Mouse (Mus musculus): Measurements from ENCODE around the gene Mfsd1.

Mfsd1 gene

GRCm38 (mm10) chr3:67582273-67583124 lies at the start of gene Mfsd1:
TSS of gene Mfsd1 (plus strand) at chr3:67582741.
- DNase-seq (ENCODE audit: low spot score): peak; percentile 86

DNA sequence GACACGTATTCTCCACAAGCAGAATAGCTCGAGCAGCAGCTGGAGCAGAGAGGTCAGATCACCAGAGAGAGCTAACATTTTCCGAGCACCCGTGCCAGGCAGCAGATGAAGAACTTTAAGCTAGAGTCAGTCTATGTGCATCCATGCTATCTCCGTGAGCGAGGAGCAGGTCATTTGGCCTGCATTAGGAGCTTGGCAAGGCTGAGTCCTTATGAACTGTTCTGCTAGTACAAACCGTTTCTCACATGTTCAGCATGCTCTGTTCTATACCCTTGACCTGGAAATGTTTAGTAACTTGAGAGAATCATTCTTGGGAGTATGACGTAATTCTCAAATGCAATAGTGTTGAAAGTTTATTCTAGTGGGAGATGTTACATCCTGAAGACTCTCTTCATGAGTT lies 38.9 kb upstream of the Mfsd1 start:
- no peak for DNase-seq (ENCODE audit: low spot score)

DNA sequence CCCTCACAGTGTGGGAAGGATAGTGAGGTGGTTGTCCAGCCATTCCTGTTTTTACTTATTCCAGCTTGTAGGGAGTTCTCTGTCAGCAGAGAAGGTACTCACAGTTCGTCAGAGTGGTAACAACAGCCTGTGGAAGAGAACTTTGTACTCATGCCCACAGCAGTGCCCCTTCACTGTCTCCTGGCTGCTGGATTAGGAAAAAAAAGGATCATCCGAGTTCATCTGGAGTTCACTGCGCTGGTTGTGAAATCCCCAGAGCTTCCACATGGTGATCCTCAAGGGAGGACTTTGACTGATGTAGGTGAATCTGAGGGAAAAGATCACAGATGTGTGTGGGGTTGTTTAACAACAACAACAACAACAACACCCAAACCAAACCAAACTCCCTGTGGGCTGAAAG lies 31.3 kb upstream of the Mfsd1 start:
- DNase-seq (ENCODE audit: low spot score): no peak

GRCm38 (mm10) chr3:67553281-67553680 lies 29.3 kb upstream of the Mfsd1 start:
- no peak for DNase-seq (ENCODE audit: low spot score)

DNA sequence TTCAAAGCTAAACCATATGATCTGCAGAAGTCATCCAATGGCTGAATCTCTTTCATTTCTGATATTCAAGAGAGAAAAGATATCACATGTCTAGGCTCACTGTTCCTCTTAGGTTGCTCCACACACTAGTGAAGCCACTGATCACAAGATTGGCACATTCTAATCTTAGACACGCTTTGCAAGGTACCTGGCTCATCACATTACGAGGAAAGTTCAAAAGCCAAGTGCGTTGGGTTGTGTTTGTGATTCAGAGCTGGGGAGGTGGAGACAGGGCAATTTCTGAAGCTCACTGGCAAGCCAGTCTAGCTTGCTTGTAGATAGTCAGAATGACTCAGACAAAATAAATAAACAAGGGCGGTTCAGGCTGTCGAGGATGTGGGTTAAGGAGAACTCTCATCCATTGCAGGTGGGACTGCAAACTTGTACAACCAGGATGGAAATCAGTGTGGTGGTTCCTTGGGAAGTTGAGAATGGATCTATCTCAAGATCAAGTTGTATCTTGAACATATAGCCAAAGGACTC lies 28.6 kb upstream of the Mfsd1 start:
- DNase-seq (ENCODE audit: low spot score): no peak

- no peak for DNase-seq (ENCODE audit: low spot score)
Observed at GRCm38 (mm10) chr3:67555211-67555610, 27.3 kb upstream of the Mfsd1 start.

- peak; percentile 57 for DNase-seq (ENCODE audit: low spot score)
Observed at GRCm38 (mm10) chr3:67557200-67557651, 25.3 kb upstream of the Mfsd1 start.

DNA sequence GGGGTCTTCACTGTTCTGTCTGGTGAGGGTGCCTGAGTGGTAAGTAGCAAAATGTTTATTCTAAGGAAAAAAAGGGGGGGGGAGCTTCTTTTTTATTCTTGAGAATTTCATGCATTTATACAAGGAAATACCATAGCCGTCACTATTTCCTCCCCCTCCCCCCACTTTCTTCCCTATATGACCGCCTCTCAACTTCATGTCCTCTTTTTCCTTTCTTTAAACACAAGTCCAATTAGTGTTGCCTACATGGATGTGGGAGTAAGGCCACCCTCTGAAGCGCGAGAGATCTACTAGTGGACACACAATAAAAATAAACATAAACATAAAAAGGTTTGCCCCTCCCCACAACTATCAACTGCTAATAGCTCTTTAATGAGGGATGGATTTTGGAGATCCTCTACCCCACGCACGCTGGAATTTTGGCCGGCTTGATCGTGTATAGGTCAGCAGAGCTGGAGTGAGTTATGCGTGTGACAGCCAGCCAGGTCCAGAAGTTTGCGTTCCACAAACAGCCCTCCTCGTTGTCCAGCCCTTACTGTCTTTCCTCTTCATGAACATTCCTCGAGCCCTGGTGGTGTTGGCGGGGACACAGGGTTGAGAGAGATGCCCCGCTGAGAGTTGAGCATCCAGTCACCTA lies 24.7 kb upstream of the Mfsd1 start:
- DNase-seq (ENCODE audit: low spot score): no peak

GRCm38 (mm10) chr3:67564731-67565357 lies 17.7 kb upstream of the Mfsd1 start:
- no peak for DNase-seq (ENCODE audit: low spot score)

DNA sequence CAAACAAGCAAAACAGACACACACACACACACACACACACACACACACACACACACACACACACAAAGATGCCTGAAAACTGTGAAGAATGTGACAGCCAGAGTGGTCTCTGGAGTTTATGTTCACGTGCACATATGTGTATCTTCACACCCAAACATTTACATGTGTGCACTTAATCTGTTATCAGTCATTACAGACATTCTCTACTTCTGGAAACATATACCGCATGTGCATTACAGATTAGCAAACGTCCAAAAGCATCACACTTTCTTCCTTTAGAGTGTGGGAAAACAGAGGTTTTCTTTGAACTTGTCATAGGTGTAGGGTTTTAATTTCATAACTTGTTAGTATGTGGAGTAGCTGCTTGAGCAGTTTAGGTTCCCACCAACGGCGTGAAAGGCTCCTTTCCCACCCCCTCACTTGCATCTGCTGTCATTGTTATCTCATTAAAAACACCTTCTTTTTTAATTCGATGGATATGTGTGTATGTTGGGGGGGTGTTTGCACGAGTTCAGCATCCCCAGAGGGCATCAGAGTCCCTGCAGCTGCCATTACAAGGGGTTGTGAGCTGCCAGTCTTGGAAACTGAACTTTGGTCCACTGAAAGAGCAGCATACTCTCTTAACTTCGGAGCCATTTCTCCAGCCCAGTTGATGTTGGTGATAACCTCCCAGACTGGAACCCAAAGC lies 16.9 kb upstream of the Mfsd1 start:
- DNase-seq (ENCODE audit: low spot score): no peak

GRCm38 (mm10) chr3:67568015-67568618 lies 14.4 kb upstream of the Mfsd1 start:
- peak; percentile 61 for DNase-seq (ENCODE audit: low spot score)

DNA sequence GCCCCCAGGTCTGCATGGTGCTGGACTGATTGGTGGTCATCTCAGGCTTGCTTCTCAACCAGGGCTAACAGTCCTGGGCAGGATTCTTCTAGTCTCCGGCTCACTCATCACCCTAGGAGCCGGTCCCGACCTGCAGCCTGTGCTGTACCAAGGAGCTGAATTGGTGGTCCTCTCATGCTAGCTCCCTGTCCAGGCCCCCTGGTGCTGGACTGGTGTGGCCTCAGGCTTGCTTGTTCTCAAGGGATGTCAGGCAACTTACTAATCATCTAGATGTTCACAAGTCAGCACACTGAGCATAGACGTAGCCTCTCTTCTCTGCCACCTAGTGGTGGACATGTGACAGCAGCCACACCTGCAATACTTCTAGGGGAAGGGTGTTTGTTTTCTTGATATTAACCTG lies 9.6 kb upstream of the Mfsd1 start:
- DNase-seq (ENCODE audit: low spot score): peak; percentile 18

- no peak for DNase-seq (ENCODE audit: low spot score)
Observed at GRCm38 (mm10) chr3:67573523-67573922, 9.0 kb upstream of the Mfsd1 start.

GRCm38 (mm10) chr3:67576248-67576647 lies 6.3 kb upstream of the Mfsd1 start:
- no peak for DNase-seq (ENCODE audit: low spot score)

DNA sequence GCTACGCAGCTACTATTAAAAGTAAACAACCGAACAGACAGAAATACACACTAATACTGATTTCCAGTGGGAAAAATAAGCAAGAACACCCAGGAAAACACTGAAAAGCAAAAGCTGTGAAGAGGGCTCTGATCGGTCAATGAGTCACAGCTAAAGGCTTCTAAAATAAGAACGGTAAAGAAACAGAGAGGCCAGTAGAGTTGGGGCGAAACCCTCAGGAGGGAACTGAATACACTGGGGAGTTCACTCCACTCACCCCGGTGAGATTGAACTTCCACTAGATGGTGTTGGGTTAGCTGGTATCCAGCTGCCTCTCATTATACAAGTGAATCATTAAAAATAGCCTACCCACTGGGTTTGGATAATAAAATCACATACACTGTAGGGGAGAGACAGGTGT lies 5.8 kb upstream of the Mfsd1 start:
- no peak for DNase-seq (ENCODE audit: low spot score)

DNA sequence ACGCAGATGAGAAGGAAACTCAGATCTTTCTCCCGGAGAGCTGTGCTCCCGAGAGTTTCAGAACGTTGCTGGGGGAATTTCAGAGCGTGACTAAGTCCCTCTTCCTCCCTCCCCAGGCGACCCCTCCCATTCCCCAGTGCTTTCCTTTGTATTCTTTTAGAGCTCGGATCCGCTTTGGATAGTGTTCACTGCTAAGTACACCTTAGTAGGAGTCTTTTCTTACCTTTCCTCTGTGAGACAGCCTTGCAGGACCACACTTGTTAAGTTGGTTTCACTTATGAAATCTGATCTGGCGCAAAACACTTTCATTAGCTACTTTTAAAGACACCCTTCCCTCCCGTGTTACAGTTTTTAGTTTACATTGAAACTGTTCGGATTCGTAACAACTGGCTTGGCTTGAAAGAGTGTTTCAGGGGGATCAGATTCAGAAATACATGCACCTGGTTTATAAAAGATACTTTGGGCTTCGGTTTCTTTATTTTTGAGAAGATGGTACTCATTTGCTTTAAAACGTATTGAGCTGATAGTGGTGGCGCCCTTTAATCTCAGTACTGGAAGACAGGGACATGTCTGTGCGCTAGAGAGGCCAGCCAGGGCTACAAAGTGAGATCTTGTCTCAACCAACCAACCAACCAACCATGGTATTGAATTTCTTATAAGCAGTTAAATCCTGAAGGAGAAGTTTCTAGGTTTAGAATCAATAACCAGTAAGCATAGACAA lies 744 bp downstream of the Mfsd1 start:
- no peak for DNase-seq (ENCODE audit: low spot score)

DNA sequence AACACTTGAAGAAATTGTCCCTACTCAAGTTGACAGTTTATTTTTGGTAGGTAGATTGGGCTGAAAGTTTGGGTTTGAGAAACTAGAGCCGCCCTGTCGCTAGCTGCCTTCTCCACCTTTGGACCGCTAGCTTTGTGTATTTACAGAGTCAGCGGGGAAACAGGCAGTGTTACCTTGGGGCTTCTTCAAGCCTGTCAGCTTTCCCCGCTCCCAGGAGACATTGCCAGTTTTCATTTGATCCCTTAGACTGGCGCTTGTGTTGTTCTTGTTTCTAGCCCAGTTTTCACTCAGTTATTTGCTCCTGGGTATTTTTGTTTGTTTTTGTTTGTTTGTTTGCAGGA lies 1.3 kb downstream of the Mfsd1 start:
- DNase-seq (ENCODE audit: low spot score): no peak

DNA sequence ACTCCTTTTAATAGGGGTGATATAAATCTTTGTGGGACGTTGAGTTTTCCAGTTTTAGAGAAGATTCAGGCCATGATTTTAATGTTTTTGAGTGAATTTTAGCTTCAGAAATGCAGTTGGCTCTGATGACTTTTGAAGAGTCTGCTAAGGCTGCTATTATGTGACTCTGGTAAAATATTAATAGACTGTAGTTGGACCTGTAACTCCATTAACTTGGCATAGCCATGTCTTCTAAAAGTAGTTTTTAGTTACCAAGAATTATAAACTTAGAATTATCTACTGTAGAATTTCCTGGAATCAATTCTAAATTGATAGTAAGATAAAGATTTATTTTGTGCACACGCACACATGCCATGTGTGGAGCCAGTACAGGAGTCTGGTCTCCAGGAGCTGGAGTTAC lies 4.0 kb downstream of the Mfsd1 start:
- no peak for DNase-seq (ENCODE audit: low spot score)

DNA sequence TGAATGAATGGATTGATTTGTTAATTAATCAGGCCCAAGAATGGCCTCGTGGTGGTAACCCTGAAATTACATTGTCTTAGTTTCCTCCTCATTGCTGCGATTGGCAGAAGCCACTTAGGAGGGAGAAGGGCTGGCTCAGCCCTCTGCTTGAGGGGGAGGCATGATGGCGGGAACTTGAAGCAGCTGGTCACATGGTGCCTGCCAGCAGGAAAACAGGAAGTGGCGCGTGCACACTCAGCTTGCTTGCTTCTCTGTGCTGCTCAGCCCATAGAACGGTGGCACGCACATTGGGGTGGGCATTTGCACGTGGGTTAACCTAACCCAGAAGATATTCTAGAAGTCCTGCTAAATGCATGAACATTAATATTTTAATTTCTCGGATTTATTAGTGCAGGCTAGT lies 4.9 kb downstream of the Mfsd1 start:
- no peak for DNase-seq (ENCODE audit: low spot score)

GRCm38 (mm10) chr3:67601616-67602138 lies 19.1 kb downstream of the Mfsd1 start:
- no peak for DNase-seq (ENCODE audit: low spot score)

- no peak for DNase-seq (ENCODE audit: low spot score)
Observed at GRCm38 (mm10) chr3:67618222-67618621, 35.7 kb downstream of the Mfsd1 start.

Data from lung, postnatal 25 days (tissue).